Mouse (Mus musculus) left cerebral cortex, postnatal 4 days (tissue): ENCODE measurements around the gene Fgfrl1. TPM values are rescaled to one million over a fixed set of nuclear protein-coding genes. Genes with fewer than 3 reads are reported as not detected.
A peak's percentile ranks its signal among the peaks of the same experiment; 100 is the strongest.

Source experiments
- DNase-seq: peaks from one replicate; pipeline ENCODE4 v3.0.0-alpha.2; 2022
- intact Hi-C: fragments of 180-260 bp; cut with DNase I; formaldehyde crosslinking; loops from one replicate; pipeline ENCODE4 v1.15.1; 2025
- total RNA-seq, 2 experiments: library from RNA; stranded (reverse); gene quantifications; 2 replicates each; pipeline ENCODE4 v1.2.3; 2021

Fgfrl1 gene
- total RNA-seq, result 10 to 100 TPM; 17.3 to 17.6 TPM

- intact Hi-C loops, result no loop called here
- DNase-seq, result peak; percentile 50
Measured at GRCm38 (mm10) chr5:108692271-108692670, at the start of gene Fgfrl1. Fgfrl1 (plus strand) TSS chr5:108692382.

GRCm38 (mm10) chr5:108643674-108644073 is 48.5 kb upstream of the Fgfrl1 start:
- intact Hi-C loops, result no loop called here
- DNase-seq, result no peak

- intact Hi-C loops, result no loop called here
Measured at GRCm38 (mm10) chr5:108645651-108646342, 46.4 kb upstream of the Fgfrl1 start.

GRCm38 (mm10) chr5:108646343-108646660 is 45.9 kb upstream of the Fgfrl1 start:
- intact Hi-C loops, result no loop called here

More at GRCm38 (mm10) chr5:108645651-108646342, 46.4 kb upstream of the Fgfrl1 start:
- DNase-seq, result peak; percentile 82

GRCm38 (mm10) chr5:108647311-108647710 is 44.9 kb upstream of the Fgfrl1 start:
- intact Hi-C loops, result no loop called here

More at GRCm38 (mm10) chr5:108646343-108646660, 45.9 kb upstream of the Fgfrl1 start:
- no peak for DNase-seq

GRCm38 (mm10) chr5:108647820-108648465 is 44.2 kb upstream of the Fgfrl1 start:
- intact Hi-C loops, result no loop called here
- DNase-seq, result no peak

More at GRCm38 (mm10) chr5:108647311-108647710, 44.9 kb upstream of the Fgfrl1 start:
- DNase-seq, result no peak

GRCm38 (mm10) chr5:108648937-108649576 is 43.1 kb upstream of the Fgfrl1 start:
- DNase-seq, result no peak
- intact Hi-C loops, result no loop called here

GRCm38 (mm10) chr5:108650341-108650740 is 41.8 kb upstream of the Fgfrl1 start:
- no peak for DNase-seq
- intact Hi-C loops, result no loop called here

- no peak for DNase-seq
- intact Hi-C loops, result no loop called here
Measured at GRCm38 (mm10) chr5:108651136-108651720, 41.0 kb upstream of the Fgfrl1 start.

- intact Hi-C loops, result no loop called here
- DNase-seq, result peak; percentile 51
Measured at GRCm38 (mm10) chr5:108651823-108652222, 40.4 kb upstream of the Fgfrl1 start.

- intact Hi-C loops, result no loop called here
- DNase-seq, result no peak
Measured at GRCm38 (mm10) chr5:108653341-108653740, 38.8 kb upstream of the Fgfrl1 start.

- intact Hi-C loops, result no loop called here
- no peak for DNase-seq
Measured at GRCm38 (mm10) chr5:108654444-108654990, 37.7 kb upstream of the Fgfrl1 start.

GRCm38 (mm10) chr5:108655381-108655780 is 36.8 kb upstream of the Fgfrl1 start:
- DNase-seq, result no peak
- intact Hi-C loops, result no loop called here

- DNase-seq, result no peak
- intact Hi-C loops, result no loop called here
Measured at GRCm38 (mm10) chr5:108655891-108656650, 36.1 kb upstream of the Fgfrl1 start.

- intact Hi-C loops, result no loop called here
- no peak for DNase-seq
Measured at GRCm38 (mm10) chr5:108657406-108657805, 34.8 kb upstream of the Fgfrl1 start.

- DNase-seq, result no peak
- intact Hi-C loops, result no loop called here
Measured at GRCm38 (mm10) chr5:108658611-108659010, 33.6 kb upstream of the Fgfrl1 start.

- DNase-seq, result no peak
- intact Hi-C loops, result no loop called here
Measured at GRCm38 (mm10) chr5:108659698-108660631, 32.2 kb upstream of the Fgfrl1 start, which contains the start of gene Idua. Idua (plus strand) TSS chr5:108660331.

- intact Hi-C loops, result no loop called here
- DNase-seq, result peak; percentile 93
Measured at GRCm38 (mm10) chr5:108660632-108661268, 31.4 kb upstream of the Fgfrl1 start.

- intact Hi-C loops, result no loop called here
Measured at GRCm38 (mm10) chr5:108662772-108663171, 29.4 kb upstream of the Fgfrl1 start.

More at GRCm38 (mm10) chr5:108662772-108663171, 29.4 kb upstream of the Fgfrl1 start:
- no peak for DNase-seq
